Mouse (Mus musculus) limb, embryonic 11.5 days (tissue): ENCODE results near the gene Col24a1. TPM values are rescaled to one million over a fixed set of nuclear protein-coding genes. Genes with fewer than 3 reads are reported as not detected.
A peak's percentile ranks its signal among the peaks of the same experiment; 100 is the strongest.

Source experiments
- ATAC-seq: fragments of 200-750 bp; cut with Nextera tagmentation; 2 replicates; pipeline ENCODE4 v1.8.0; 2017; ENCODE audit warnings: low read depth; ENCODE audit not compliant: insufficient number of reproducible peaks, low FRiP score, low TSS enrichment
- DNase-seq: peaks from one replicate; pipeline ENCODE4 v3.0.0-alpha.2; 2015; ENCODE audit warnings: low spot score
- H3K27ac ChIP-seq: fragments of 300-500 bp; sonication (generic); replicated peaks from 2 replicates; pipeline ENCODE4 v1.5.1; 2014; ENCODE audit warnings: low read depth, mild to moderate bottlenecking, low read length
- H3K27me3 ChIP-seq: fragments of 300-500 bp; sonication (generic); 2 replicates; pipeline ENCODE4 v1.6.1; 2014; ENCODE audit warnings: mild to moderate bottlenecking, low read length, mixed read lengths; ENCODE audit not compliant: control insufficient read depth, insufficient read depth
- H3K36me3 ChIP-seq: fragments of 300-500 bp; sonication (generic); 2 replicates; pipeline ENCODE4 v1.6.1; 2014; ENCODE audit warnings: mild to moderate bottlenecking, low read length, moderate library complexity, mixed read lengths; ENCODE audit not compliant: control insufficient read depth, insufficient read depth
- H3K4me1 ChIP-seq: fragments of 300-500 bp; sonication (generic); 2 replicates; pipeline ENCODE4 v1.6.1; 2014; ENCODE audit warnings: low read length, mixed read lengths; ENCODE audit not compliant: control insufficient read depth, insufficient read depth
- H3K4me2 ChIP-seq: fragments of 300-500 bp; sonication (generic); 2 replicates; pipeline ENCODE4 v1.6.1; 2014; ENCODE audit warnings: low read depth, mild to moderate bottlenecking, moderate library complexity; ENCODE audit not compliant: severe bottlenecking
- H3K4me3 ChIP-seq: fragments of 300-500 bp; sonication (generic); 2 replicates; pipeline ENCODE4 v1.5.1; 2014; ENCODE audit warnings: low read depth, low read length
- H3K9ac ChIP-seq: fragments of 300-500 bp; sonication (generic); 2 replicates; pipeline ENCODE4 v1.6.1; 2014; ENCODE audit warnings: mild to moderate bottlenecking, low read length
- H3K9me3 ChIP-seq: fragments of 300-500 bp; sonication (generic); 2 replicates; pipeline ENCODE4 v1.6.1; 2016; ENCODE audit warnings: low read length; ENCODE audit not compliant: control insufficient read depth
- WGBS: fragments of 180-500 bp; shearing (Covaris S2); extraction: QIAGEN DNeasy Blood & Tissue Kit; methylation state at CpG from one replicate; pipeline ENCODE4 v1.1.7; 2014; 5-methylcytosine and 5-hydroxymethylcytosine counted together
- polyA plus RNA-seq: library from polyadenylated mRNA; unstranded; fragments of >200 nt; fragmentation: Nextera tagmentation; extraction: Ambion mirVana; gene quantifications from 2 replicates; pipeline ENCODE4 v1.2.1, GENCODE M21; 2014

Gene Col24a1
- polyA plus RNA-seq, 1 experiment from 2014 or later, result 1.2 TPM

DNA sequence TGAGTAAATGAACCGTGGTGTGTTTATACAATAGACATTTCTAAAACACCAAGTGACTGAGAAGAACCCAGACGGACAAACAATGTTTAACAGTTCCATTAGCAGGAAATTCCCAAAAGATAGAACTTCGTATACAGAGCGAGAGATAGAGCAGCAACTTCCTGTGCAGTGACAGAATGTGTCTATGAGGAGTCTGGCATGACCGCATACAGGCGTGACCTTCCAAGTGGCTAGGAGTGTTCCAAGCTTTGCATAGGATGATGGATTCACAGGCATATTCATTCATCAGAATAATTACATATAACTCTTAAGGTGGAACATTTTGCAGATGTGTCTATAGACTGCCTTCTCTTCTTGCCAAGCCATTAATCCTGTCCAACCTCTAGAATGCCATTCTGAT lies 18.1 kb upstream of the Col24a1 start:
- Histone ChIP-seq H3K9ac (no peak overlapping the region), H3K4me1 (no peaks in the 10 kb centered on the region), H3K27ac (no peak overlapping the region), H3K9me3 (no peaks in the 10 kb centered on the region), H3K4me3 (no peak overlapping the region), H3K4me2 (no peak overlapping the region), H3K27me3 (no peaks in the 10 kb centered on the region), H3K36me3 (no peaks in the 10 kb centered on the region)
- 88% methylated on average over 6 of the region's 6 CpGs for WGBS
- ATAC-seq, result no peak
- no peak for DNase-seq

DNA sequence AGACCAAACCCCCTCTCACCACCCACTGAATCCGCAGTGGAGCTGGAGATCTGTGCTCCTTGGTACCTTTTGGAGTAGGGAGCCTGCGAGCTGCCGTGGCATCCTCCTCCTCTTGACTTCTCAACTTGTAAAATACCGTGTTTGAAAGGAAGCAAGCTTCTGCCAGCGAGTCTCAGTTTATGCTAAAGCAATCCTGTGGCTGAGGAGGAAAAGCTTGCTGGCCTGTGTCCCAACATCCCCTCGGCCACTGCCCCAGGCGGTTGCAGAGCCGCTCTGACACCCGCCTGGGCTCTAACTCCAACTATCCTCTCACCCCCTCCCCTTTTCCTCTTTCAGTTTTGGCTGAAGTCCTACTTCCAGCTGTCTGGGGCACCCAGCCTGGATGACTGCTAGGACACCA lies 935 bp downstream of the Col24a1 start:
- no peak for ATAC-seq
- Histone ChIP-seq H3K9ac (peak overlapping the region; percentile 24; the same call in 1 of the 2 replicates), H3K36me3 (no peaks in the 10 kb centered on the region), H3K9me3 (no peaks in the 10 kb centered on the region), H3K4me1 (peaks cover 8% of the 10 kb centered on the region; the same call in 1 of the 2 replicates), H3K4me2 (peak overlapping the region; percentile 90), H3K27ac (no peak overlapping the region), H3K4me3 (peak overlapping the region; percentile 28), H3K27me3 (no peaks in the 10 kb centered on the region)
- 0% methylated on average over 9 of the region's 9 CpGs for WGBS
- DNase-seq, result no peak

DNA sequence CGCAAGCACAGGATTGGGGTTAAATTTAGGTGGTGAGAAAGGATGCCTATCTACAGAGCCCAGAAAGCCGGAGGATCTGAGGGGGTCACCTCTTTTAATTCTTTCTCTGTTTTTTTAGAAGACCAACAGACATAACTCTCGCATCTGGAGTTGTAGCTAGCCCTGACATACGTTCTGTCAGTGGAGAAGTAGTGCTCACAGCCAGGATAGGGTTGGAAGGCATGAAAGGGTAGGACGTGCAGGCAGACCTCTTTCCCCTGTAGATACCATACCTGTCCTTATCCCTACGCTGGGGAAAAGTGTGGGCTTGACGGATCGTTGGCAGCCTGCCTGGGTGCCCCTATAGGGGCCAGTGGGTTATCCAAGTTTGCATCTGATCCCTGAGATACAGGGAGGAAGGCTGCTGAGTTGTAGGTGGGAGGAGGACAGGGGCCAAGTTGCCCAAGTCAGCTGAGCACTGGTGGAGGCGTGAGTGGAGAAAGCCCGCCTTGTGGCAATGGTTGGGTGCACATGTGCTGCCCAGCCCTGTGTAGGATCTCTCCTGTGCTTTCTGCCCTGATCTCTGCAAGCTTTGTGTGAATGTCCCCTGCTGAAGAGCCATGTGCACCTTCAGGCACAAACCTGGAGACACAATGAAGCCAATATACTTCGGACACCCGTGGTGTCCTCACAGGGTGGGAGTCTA lies 1.5 kb downstream of the Col24a1 start:
- Histone ChIP-seq H3K36me3 (no peaks in the 10 kb centered on the region), H3K9ac (no peak overlapping the region; the same call in 1 of the 2 replicates), H3K27me3 (no peaks in the 10 kb centered on the region), H3K4me1 (peaks cover 8% of the 10 kb centered on the region; the same call in 1 of the 2 replicates), H3K4me3 (no peak overlapping the region), H3K27ac (no peak overlapping the region), H3K9me3 (no peaks in the 10 kb centered on the region), H3K4me2 (peak overlapping the region; percentile 90)
- ATAC-seq (no peak), DNase-seq (no peak)
- WGBS, result 59% methylated on average over 12 of the region's 12 CpGs

DNA sequence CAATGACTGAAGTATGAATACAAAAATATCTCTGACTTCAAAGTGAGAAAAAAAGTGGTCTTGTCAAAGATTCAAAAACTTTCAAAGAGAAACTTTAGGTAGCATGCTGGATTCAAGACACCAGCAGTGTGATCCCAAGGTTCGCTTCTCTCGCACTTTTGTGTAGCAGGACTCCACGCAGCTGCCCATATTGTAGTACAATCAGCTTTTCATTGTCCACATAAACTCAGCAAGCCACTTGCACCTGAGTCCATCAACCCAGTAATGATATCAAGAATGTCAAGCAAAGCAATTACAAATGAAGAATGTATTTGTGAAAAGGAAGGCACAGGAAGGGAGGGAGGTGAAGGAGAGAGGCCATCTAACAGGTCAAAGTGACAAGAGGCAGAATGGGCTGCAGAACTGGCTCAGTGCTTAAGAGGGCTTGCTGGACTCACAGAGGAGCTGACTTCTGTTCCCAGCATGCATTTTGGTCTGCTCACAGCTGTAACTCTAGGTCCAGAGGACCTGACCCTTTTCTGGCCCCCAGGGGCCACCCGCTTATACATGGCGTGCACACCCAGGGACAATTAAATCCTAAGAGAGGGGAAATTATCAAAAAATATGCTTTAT lies 7.8 kb downstream of the Col24a1 start:
- Histone ChIP-seq H3K9me3 (no peaks in the 10 kb centered on the region), H3K9ac (no peak overlapping the region), H3K4me2 (no peak overlapping the region), H3K36me3 (no peaks in the 10 kb centered on the region), H3K4me1 (no peaks in the 10 kb centered on the region), H3K27me3 (no peaks in the 10 kb centered on the region), H3K27ac (no peak overlapping the region), H3K4me3 (no peak overlapping the region)
- ATAC-seq, result no peak
- DNase-seq, result no peak
- 88% methylated on average over 5 of the region's 5 CpGs for WGBS

DNA sequence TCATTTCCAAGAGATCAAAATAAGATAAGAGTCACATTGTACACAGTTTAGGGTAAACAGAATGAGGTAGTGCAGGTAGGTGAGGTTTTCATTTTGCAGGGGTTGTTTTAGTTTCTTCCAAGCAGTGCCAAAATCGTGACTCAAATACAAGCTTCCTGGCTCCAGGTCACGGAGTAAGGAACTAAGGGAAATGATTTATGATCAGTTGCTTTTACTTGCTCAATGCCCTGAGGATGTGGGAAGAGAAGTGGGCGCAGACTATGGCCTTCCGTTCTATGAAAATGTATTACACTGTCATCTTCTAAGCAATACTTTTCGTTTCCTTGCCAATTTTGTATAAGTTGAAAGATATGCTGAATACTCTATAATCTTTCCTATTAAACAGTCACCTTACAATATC lies 13.0 kb downstream of the Col24a1 start:
- H3K9me3 ChIP-seq, result no peaks in the 10 kb centered on the region
- ATAC-seq (no peak), DNase-seq (no peak)
- no peak overlapping the region for H3K27ac ChIP-seq
- no peaks in the 10 kb centered on the region for H3K36me3 ChIP-seq
- 67% methylated on average over 5 of the region's 5 CpGs for WGBS
- H3K4me3 ChIP-seq, result no peak overlapping the region
- no peaks in the 10 kb centered on the region for H3K27me3 ChIP-seq
- H3K4me2 ChIP-seq, result no peak overlapping the region
- no peak overlapping the region for H3K9ac ChIP-seq
- no peaks in the 10 kb centered on the region for H3K4me1 ChIP-seq

DNA sequence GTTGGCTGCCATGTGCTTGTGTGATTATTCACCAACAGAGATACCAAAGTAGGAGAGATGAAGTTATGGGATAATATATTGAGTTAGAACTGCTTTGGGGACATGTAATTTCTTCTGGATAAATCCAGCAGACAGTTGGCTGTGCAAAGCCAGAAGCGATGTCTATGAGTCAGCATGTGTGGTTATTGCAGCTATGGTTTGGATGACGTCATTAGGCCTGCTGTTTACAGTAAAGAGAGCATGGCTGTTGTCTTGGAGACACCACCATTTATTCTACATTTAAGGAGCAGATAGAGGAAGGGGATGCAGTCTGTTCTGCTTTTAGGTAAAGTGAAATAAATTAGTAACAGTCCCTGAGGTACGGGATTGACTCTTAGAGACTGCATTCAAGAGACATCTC lies 14.9 kb downstream of the Col24a1 start:
- H3K4me3 ChIP-seq, result no peak overlapping the region
- no peak overlapping the region for H3K27ac ChIP-seq
- DNase-seq (no peak), ATAC-seq (no peak)
- no peaks in the 10 kb centered on the region for H3K9me3 ChIP-seq
- H3K9ac ChIP-seq, result no peak overlapping the region
- H3K36me3 ChIP-seq, result no peaks in the 10 kb centered on the region
- H3K4me2 ChIP-seq, result no peak overlapping the region
- no peaks in the 10 kb centered on the region for H3K27me3 ChIP-seq
- no peaks in the 10 kb centered on the region for H3K4me1 ChIP-seq
- 86% methylated on average over 3 of the region's 3 CpGs for WGBS

DNA sequence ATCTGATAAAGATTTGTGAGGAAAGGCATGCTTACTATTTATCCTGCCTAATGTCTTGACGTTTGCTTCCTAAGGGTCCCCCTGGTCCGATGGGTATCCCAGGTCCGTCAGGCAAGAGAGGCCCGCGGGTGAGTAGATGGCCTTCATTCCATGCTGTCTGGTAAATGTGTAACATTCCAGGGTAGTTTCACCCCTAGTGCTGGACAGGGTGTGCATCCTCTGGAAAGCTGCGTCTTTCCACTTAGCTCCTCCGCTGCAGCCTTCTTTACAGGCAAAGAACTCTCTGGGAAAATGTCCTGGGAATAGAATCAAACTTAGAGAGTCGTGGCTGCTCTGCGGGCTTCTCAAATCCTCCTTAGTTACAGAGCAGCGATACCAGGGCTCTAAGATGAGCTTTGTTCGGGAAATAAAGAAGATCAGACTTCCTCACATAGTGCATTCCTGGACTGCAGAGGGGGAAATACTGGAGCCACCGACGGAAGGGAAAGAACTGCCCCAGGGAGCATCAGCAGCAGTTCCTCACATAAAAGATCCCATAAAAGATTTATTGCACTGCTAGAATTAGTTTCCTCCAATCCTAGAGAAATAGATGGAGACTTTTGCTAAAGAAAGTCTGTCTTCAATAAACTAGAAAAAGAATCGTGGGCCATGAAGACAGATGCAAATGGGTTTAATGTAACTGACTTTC lies 28.5 kb downstream of the Col24a1 start:
- 56% methylated on average over 14 of the region's 14 CpGs for WGBS
- no peaks in the 10 kb centered on the region for H3K27me3 ChIP-seq
- no peak overlapping the region for H3K4me2 ChIP-seq
- H3K36me3 ChIP-seq, result no peaks in the 10 kb centered on the region
- no peaks in the 10 kb centered on the region for H3K9me3 ChIP-seq
- no peak for ATAC-seq
- H3K4me1 ChIP-seq, result no peaks in the 10 kb centered on the region
- peak; percentile 27 for DNase-seq
- no peak overlapping the region for H3K9ac ChIP-seq
- no peak overlapping the region for H3K27ac ChIP-seq
- H3K4me3 ChIP-seq, result no peak overlapping the region

DNA sequence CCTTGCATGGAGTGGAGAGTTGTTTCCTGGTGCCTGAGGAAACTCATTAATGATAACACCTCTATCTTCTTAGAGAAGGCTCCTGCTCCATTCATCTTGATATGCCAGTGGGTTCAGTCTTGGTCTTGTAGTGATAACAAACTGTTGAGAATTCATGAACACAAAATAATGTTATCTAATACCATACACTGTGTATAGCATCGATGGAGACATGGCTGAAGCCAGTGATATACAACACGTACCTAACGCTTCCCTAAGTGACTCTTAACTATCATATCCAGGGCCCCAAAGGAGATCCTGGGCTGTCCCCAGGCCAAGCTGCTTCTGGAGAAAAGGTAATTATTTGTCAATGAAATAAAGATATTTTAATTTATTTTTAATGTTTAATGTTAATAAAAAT lies 33.1 kb downstream of the Col24a1 start:
- Histone ChIP-seq H3K4me2 (no peak overlapping the region), H3K36me3 (no peaks in the 10 kb centered on the region), H3K9me3 (no peaks in the 10 kb centered on the region), H3K9ac (no peak overlapping the region), H3K4me1 (no peaks in the 10 kb centered on the region), H3K27me3 (no peaks in the 10 kb centered on the region), H3K4me3 (no peak overlapping the region), H3K27ac (no peak overlapping the region)
- DNase-seq (no peak), ATAC-seq (no peak)
- WGBS, result 96% methylated on average over 3 of the region's 3 CpGs
